Mouse (Mus musculus) megakaryocyte-erythroid progenitor cell, adult 5-6 weeks (primary cell): Measurements from ENCODE around the gene Lrch4. TPM values are rescaled to one million over a fixed set of nuclear protein-coding genes. Genes with fewer than 3 reads are reported as not detected.

ENCODE experiments used
- ATAC-seq: replicated peaks from 2 replicates; pipeline ENCODE4 v1.8.0; 2016; ENCODE audit warnings: mild to moderate bottlenecking, inconsistent platforms; ENCODE audit not compliant: severe bottlenecking, poor library complexity, low FRiP score, low TSS enrichment
- total RNA-seq, 2 experiments: library from RNA; stranded (forward) in 1 of 2; stranded (reverse) in 1 of 2; fragments of 200-1000, 215-1000 nt in 1 of 2; fragments of >200 nt in 1 of 2; fragmentation: Nextera tagmentation in 1 of 2; gene quantifications; 2 replicates each; pipeline ENCODE4 v1.2.3; 2014 to 2017

The Lrch4 gene
- total RNA-seq, 2 experiments from 2014 or later, result 14.7 to 79.5 TPM

- peak; percentile 27 for ATAC-seq
These were observed 19.1 kb downstream of the Lrch4 start for GRCm38 (mm10) chr5:137647827-137648601.

DNA sequence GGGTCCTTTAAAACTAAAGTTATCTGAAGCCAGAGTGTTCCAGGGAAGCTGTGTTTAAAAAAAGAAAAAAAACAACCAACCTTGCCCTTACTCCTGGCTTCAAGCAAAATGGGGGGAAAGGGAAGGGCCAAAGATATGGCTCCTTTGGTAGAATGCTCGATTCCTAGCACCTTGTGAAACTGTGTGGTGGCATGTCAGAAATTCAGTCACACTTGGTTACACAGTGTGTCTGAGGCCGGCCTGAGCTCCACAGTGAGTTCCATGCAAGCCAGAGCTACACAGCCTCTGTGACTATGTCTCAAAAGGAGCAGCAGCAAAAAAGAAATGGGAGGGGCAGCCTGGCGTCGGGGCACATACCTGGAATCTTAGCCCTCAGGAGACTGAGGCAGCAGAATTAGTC lies 20.3 kb downstream of the Lrch4 start:
- ATAC-seq, result no peak

- ATAC-seq, result peak; percentile 42
These were observed 21.0 kb downstream of the Lrch4 start for GRCm38 (mm10) chr5:137649669-137650571.

DNA sequence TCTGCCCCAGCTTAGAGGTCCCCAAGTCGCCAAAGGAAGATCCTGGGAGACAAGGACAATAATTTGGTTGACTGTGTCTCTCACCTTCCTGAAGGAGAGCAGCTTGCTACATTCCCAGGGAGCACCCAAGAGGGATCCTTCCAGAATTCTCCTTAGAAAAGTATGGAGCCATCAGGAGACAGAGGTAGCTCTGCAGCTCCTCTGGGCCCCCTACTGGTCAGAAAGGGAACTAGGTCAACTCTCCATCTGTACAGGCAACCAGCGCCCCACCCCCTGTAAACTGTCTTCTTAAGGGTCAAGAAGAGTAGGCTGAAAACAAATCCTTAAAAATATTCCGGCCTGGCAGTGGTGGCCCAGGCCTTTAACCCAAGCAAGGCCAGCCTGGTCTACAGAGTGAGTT lies 23.6 kb downstream of the Lrch4 start:
- ATAC-seq, result no peak

DNA sequence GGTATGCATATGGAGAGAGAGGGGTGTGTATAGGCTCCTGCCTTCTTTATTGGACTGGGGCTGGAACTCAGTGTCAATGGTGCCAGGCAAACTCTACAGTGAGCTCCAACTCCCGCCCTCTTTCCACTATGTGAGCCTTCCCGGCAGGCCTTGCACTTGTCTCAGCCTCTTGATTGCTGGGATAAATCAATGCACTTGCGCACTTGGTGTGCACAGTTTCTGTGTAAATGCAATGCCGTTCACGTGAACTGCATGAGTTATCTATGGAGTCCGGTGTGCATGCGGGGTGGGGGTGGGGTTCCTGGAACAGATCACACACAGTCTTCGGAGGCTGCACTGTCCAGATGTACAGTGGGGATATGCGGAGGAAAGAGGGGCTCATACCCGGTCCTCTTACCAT lies 24.4 kb downstream of the Lrch4 start:
- no peak for ATAC-seq

- ATAC-seq, result peak; percentile 16; the same call in 1 of the 2 replicates
These were observed 25.8 kb downstream of the Lrch4 start for GRCm38 (mm10) chr5:137654746-137655145.

DNA sequence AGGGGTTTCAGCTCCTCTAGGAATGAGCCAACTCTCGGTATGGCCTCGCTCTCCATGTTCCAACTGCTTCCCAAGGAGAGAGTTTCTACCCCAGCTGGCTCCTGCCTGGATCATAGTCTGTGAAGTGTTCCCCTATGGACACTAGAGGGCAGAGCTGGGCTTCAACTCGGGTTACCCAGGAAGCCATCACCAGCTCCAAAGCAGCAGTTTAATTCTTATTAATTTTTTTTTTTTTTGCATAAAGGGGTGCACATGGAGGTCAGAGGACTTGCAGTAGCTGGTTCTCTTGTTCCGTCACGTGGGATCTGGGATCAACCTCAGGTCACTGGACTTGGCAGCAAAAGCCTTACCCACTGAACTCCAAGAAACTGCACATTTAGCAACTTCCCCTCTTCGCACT lies 28.1 kb downstream of the Lrch4 start:
- ATAC-seq, result peak; percentile 59

DNA sequence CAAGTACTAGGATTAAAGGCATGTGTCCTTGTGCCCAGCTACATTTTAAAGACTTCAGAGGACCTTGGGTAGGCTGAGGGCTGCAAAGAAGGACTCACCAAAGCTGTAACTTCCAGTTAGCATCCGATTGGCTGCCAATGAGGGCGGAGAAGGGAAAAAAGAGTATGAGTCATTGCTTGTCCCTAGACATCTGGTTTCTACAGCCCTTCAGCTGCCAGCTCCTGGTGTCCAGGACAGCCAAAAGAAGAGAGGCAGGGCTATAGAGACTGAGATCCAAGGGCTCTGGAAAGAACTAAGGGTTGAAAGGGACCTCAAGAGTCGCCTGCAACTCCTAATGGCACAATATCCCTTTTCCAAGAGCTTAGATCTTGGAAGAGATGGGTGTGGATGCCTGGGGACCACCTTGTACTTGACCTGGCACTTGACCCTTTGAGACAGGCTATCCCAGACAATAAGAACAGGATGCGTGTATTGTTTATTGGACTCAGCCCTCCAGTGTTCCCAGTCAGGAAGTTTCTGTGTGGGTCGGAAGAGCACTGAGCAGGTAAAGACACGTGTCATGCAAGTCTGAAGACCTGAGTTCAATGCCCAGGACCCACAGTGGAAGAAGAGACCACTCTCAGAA lies 31.3 kb downstream of the Lrch4 start:
- ATAC-seq, result no peak

GRCm38 (mm10) chr5:137663057-137663456 lies 34.1 kb downstream of the Lrch4 start:
- ATAC-seq, result no peak

DNA sequence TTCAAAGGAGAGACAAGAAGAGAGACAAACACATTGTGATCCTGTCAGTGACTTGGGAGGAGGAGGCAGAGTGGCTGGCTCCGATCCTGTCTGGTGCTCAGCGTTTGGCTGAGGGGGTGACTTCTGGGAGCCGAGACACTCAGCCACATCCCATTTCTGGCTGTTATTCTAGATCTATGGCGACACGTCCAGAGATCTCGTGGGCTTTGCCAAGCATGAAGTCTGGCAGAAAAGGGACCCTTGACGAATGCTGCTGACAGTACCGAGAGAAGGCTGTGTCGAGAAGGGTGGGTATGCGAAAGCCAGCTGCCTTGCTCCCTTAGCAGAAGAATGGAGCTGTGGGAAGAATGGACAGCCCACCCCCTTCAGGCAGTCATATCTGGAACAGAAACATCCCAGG lies 40.0 kb downstream of the Lrch4 start:
- ATAC-seq, result no peak

DNA sequence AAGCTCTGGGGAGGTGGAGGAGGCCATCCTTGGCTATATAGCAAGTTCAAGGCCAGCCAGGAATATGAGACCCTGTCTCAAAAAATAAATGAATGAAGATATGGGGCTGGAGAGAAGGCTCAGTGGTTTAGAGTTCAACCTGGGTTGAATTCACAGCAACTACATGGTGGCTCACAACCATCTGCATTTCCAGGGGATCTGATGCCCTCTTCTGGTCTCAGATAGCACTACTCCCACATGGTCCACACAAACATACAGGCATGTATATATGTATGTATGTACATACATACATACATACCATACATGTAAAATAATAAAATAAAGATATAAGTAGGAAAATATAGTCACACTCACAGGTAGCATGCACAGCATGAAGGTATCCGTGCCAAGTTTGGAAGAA lies 41.3 kb downstream of the Lrch4 start:
- no peak for ATAC-seq

- no peak; the same call in 1 of the 2 replicates for ATAC-seq
These were observed 42.7 kb downstream of the Lrch4 start for GRCm38 (mm10) chr5:137671443-137672240.

DNA sequence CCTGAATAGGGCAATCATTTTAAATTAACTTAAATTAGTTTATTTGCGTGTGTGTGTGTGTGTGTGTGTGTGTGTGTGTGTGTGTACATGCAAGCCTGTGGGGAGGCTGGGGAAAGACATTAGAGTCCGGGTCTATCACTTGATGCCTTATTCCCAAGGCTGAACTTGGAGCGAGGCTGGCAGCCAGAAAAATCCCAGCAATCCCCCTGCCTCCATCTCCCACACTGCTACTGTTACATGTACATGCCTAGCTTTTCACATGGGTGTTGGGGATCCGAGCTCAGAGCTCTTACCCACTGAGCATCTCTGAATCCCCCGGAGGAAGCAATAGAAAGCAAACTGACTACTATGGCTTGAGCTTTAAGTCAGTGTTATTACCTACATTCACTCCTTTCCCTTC lies 43.4 kb downstream of the Lrch4 start:
- no peak for ATAC-seq

DNA sequence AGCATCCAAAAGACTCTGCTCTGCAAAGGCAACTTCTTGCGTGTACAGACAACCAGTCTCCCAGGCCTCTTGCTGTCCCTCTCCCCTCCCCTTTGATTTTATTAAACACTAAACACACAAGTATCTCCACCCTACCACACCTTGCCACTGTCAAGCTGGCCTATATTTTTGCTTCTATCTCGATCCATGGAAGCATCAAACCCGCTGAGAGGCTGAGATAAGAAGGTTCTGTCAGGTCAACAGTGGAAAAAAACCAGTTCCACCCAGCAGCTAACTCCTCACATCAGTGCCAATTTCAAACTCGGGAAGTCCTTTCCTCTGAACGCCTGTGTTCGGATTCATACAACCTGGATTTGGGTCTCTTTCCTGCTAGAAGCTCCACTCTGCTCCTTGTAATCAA lies 44.1 kb downstream of the Lrch4 start:
- peak; percentile 90 for ATAC-seq

DNA sequence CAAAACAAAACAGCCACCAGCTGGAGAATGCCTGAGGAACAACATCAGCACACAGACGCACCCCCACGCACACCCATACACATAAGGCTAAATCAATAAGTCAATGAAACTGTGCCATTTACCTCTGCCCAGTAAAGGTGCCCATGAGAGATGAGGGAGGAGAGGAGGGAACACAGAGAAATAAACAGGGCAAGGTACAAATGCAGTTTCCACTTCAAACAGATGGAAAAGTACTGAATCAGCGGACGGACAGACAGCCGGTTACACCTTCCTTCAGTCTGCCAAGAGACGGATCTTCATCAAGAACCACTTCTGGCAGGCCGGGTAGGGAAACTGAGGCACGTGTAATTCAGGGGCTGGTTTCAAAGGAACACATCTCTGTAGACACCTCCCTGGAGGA lies 45.9 kb downstream of the Lrch4 start:
- no peak for ATAC-seq

- ATAC-seq, result no peak
These were observed 48.9 kb downstream of the Lrch4 start for GRCm38 (mm10) chr5:137677859-137678258.

- ATAC-seq, result no peak
These were observed 49.8 kb downstream of the Lrch4 start for GRCm38 (mm10) chr5:137678736-137679135.

GRCm38 (mm10) chr5:137679726-137680125 lies 50.8 kb downstream of the Lrch4 start:
- ATAC-seq, result no peak

DNA sequence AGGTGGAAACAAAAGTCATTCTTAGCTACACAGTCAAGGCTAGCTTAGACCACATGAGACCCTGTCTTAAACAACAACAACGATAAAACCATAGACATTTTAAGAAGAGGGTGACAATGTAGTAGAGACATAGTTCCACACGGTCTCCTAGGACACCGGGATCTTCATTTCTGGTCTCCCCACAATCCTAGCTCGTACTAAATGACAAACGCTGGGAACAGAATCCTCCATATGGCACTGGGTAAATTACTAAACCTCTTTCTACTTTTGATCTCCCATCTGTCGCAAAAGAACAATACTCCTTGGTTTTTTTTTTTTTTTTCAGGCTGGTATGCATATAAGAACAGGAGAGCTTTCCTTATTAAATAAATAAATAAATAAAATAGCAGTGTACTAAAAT lies 53.6 kb downstream of the Lrch4 start:
- ATAC-seq, result no peak
